Mouse (Mus musculus) ovary, postnatal 36 days (tissue): ENCODE measurements around the gene Tbx10.
"Not testable (repeated sequence)": the region's sequence is repeated elsewhere in the genome, so short reads cannot be mapped to it uniquely, and the experiment has no call there.

Source experiments
- DNase-seq: peaks from one replicate; pipeline ENCODE4 v3.0.0; 2022; ENCODE audit warnings: low spot score, mixed read lengths

Gene Tbx10

DNA sequence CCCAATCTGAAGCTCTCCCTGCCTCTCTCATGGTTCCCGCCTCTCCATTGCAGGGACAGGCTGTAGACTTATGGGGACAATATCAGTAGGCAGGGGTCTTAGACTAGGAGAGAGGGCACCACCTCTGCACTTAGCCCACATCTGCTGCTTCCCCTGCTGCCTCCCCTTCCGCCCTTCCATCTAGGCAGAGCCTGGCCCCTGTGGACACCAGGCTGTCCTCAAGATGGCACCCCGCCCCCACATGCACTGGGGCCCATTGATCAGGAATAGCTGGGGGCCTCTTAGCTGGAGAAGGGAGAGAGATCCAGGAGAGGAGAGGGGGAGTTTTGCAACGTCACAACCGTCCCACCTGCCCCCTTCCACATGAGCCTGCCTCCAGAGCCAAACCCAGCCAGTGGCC is at the start of gene Tbx10:
TSS of gene Tbx10 (plus strand) at position 337 of the 400 bp plus-strand sequence.
- no peak for DNase-seq

DNA sequence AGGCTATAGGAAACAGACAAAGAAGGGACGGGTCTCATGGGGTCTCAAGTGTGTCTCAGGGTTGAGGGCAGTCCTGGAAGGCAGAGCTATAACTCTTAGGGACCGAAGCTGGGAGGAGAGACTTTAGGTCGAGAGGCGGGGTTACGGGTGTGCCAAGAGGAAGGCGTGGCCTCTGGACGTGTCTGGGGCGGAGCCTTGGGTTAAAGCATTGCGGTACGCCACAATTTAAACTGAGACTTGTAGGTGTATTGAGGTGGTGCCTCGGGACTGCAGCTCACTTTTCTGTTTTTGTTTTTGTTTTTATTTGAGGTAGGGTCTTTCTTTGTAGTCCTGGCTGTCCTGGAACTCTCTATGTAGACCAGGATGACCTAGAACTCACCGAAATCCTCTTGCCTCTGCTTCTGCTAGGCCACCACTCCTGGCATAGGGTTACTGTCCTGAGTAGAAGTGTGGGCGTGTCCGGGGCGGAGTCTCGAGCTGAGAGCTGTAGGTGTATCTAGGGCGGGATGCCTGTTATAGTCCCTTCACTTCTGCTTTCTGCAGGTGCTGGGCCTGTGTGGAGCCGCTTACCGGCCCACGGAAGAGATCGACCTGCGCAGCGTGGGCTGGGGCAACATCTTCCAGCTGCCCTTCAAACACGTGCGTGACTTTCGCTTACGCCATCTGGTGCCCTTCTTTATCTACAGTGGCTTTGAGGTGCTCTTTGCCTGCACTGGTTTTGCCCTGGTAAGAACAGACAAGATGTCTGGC is 49.4 kb upstream of the Tbx10 start:
- DNase-seq, result no peak

DNA sequence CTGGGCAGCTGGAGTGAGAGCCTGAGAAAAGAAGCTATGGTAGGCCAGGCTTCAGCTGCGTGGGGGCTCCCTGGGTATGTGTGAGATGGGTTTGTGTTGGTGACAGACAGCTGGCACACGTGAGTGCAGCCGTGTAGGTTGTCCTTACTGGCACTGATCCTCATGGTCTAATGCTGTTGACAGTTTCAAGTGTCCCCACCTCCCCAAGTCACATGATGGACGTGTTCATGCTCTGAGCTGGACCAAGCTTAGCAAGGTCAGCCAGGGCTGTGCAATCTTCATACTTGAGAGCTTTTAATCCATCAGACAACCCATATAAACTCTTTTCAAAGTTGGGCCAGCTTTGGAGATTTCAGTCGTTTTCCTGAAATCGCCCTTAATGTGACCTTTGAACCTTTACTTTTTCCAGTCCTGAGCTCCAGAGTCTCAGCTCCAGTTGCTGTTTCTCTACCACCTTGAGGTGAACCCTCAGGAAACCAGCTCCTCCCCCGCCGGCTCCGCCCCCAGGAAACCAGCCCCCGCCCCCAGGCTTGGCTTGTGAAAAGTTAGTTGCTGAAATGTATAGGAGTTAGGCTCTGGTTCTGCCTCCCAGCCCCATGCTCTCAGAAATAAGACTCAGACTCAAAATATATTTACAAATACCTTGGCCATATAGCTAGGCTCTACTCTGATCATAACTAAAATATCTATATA is 46.5 kb upstream of the Tbx10 start:
- DNase-seq, result no peak

DNA sequence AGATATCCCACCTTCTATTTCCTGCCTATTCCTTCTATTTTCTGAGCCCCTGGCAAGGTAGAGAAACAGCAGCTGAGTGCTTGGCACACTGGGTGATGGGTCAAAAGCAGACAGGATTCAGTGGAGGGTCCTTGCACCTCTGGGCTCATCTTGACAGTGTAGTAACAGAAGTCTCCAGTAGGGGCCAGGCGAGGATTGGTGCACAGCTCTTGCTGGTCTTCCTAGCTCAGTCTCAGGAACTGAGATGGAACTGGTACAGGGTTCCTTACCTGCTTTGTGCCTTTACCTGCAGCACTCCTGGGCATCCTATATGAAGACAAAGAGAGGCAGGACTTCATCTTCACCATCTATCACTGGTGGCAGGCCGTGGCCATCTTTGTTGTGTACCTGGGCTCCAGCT is 45.8 kb upstream of the Tbx10 start:
- peak; percentile 50 for DNase-seq

DNA sequence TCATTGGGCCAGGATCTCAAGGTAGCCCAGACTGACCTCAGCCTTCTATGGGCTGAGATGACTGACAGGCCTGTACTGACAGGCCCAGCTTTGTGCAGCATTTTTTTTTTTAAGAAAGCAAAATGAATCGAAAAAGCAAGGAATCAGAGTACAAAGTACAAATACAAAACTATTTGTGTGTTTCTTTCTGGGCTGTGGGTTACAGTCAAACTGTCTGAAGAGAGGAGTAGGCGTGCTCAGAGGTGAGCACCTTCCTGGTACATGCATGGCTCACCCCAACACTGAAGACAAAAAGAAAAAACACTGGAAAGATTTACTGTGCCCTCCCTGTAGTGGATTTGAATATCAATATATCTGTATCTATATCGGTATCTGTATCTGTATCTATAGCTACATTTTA is 44.7 kb upstream of the Tbx10 start:
- no peak for DNase-seq

DNA sequence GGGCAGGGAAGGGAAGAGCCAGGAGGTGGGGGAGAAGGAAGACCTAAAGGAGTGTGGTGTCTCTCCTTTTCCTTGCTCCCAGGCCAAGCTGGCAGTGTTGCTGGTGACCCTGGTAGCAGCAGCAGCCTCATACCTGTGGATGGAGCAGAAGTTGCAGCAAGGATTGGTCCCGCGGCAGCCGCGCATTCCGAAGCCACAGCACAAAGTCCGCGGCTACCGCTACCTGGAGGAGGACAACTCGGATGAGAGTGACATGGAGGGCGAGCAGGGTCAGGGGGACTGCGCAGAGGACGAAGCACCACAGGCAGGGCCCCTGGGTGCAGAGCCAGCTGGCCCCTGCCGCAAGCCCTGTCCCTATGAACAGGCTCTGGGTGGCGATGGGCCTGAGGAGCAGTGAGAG is 44.0 kb upstream of the Tbx10 start:
- DNase-seq, result no peak

DNA sequence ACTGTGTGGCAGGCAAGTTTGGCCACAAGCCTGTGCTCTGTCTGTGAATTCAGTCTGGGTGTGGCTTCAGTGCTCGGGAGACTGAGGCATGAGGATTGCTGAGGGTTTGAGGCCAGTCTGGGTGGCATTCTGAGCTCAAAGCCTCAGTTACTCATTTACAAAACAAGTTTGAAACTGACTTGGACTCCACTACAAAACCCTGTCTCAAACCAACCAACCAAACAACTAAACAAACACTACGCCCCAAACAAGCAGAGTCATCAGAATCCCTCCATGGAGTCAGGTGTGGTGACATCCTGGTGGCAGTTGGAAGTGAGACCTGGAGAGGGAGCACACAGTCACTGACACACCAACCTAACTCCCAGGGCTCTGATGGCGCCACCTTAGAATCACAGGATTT is 42.2 kb upstream of the Tbx10 start:
- DNase-seq, result no peak

DNA sequence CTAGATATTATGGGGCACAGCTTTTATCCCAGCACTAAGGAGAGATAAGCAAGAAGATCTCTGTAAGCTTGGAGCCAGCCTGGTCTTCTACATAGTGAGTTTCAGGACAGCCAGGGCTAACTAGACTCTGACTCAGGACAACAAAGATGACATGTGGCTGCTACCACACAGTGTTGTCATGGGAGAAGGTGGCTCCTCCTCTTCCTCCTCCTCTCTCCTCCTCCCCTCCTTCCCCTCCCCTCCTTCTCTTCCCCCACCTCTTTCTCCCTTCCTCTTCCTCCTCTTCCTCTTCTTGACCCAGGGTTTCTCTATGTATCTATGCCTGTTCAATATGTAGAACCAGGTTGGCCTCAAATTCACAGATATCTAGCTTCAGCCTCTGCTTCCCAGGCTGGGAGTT is 41.1 kb upstream of the Tbx10 start:
- no peak for DNase-seq

DNA sequence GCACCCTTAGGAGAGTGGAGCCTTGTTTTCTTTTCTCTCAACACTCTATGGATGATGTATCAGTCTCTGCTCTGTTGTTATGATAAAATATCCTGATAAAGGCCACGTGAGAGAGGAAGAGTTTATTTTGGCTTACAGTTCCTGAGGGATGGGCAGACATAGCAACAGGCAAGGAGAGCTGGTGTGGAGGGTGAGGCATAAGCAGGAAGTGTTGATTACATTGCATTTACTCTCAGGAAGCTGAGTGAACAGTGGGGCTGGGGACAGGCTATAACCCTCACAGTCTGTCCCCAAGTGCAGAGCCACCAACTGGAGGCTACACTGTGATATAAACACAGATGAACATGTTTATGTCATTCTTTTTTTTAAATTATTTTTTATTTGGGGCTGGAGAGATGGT is 40.5 kb upstream of the Tbx10 start:
- no peak for DNase-seq

DNA sequence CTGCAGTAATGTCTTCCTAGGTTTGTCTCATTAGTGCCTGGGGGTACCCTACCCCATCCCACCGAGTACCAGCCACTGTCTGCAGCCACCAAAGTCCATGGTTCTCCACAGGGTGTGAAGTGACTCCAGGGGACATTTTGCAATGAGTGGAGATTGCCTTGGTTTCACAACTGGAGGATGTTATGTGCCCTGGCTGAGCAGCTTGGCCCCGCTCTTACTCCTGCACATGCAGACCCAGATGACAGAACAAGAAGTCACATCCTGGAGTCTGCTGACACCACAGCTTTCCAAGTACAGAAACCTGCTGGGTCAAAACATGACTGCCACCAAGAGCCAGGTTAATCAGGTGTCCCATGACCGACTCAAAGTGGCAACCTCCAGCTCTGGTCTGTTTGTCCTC is 37.5 kb upstream of the Tbx10 start:
- DNase-seq, result no peak

DNA sequence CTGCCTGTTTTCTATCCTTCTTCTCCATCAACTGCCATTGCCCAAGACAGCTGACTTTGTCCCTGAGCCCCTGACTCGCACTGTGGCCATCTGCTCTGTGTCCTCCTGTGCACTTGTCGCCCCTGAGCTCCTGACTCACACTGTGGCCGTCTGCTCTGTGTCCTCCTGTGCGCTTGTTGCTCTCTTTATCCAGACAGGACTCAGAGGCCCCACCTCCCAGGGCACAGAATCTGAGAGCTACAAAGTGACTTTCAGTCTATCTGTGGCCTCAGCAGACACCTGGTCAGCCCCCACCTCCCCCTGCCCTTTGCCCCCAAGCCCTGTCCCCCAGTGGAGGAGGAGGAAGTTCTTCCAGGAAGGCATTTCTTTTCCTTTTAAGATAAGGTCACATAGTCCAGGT is 36.7 kb upstream of the Tbx10 start:
- no peak for DNase-seq

DNA sequence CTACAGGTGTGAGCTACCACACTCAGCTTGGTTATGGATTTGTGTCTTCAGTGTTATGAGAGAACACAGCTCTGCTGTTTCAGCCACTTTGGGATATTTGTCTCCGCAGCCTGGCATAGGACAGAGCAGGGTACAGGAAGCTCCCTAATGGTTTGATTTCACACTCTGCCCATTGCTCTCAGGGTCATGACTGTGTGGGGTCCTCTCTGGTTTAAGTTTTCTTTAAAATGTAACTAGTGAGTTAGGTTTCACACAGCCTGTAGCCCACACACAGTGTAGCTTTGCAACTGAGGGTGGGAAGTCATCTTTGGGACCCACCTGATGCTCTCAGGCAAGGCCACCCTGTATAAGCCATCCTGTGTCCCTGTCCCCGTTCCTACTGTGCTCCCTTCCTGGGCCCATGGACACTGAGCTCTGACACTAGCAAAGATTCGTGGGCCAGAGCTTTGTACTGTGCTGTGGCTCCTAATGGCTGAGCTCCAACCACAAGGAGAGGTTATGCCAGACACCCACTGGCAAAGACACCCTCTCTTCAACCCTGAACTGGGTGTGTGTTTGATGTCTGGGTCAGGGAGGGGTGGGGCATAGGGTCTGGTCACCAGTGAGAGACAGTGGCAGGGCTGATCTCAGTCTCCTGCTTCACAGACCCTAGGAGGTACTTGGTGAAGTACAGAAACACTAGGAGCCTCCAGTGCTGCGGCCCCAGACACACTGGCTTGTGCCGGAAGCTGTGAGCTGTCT is 35.1 kb upstream of the Tbx10 start:
- not testable (repeated sequence) for DNase-seq

DNA sequence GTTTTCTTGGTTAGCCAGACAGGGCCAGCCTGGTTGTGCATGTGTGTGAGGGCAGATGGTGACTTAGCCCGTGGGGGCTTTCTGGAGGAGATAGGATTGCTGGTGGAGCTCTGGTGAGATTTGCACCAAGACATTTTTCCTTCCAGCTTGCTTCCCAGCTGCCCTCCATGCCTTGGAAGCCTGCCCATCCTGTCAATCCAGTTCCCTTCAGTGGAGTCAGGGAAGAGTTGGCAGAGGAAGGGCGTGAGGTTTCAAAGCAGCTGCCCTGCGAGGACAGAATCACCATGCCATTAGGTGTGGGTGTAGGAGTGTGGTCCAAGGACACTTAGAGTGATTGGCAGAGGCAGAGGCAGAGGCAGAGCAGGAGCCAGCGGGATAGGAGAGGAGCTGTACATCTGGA is 34.1 kb upstream of the Tbx10 start, which contains the start of gene Aldh3b3:
TSS of gene Aldh3b3 (plus strand) at position 176 of the 400 bp plus-strand sequence.
- no peak for DNase-seq

DNA sequence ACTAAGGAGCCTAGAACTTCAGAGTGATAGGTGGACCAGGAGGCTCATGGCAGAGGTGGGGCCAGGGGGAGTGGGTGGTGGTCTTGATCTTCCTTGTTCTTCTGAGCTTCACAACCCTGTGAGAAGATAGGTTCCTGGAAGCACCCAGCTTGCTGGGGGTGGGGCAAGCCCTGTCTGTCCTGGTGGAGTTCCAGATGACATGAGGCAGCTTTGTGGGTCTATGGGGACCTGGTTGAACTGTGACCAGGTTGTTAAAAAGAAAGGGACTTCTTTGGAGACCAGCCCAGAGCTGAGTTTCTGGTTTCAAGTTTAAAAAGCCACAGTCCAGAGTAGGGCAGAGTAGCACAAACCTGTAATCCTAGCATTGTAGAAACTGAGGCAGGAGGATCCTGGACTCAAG is 33.5 kb upstream of the Tbx10 start:
- no peak for DNase-seq

DNA sequence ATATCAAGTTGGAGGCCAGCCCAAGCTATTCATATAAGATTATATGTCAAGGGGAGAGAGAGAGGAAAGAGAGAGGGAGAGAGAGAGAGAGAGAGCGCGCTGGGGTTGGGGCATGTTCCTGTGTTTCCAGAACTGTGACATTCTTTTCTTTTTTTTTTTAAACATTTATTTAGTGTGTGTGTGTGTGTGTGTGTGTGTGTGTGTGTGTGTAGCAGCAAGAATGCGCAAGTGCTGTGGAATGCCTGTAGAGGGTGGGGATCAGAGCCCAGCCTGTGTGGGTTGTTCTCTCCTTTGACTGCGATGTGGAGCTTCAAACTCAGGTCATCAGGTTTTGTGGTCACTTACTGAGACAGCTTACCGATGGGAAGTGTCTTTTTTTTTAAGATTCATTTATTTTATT is 32.3 kb upstream of the Tbx10 start:
- DNase-seq, result no peak

DNA sequence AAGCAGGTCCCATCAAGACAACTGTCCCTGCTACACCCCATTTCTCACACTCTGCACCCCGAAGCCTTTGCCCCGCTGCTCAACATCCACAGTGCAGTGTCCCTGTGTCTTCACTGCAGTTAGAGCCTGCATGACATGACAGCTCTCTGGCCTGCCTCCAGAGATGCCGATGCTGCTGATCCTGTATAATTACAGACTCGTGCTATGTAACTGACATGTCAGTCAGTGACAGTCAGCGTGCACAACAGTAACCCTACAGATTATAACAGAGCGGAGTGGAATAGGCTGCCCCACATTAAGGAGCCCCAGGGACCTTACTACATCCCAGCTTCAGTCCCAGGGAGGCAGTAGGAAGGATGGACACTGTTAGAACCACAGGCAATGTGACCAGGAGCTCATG is 30.7 kb upstream of the Tbx10 start:
- DNase-seq, result not testable (repeated sequence)

DNA sequence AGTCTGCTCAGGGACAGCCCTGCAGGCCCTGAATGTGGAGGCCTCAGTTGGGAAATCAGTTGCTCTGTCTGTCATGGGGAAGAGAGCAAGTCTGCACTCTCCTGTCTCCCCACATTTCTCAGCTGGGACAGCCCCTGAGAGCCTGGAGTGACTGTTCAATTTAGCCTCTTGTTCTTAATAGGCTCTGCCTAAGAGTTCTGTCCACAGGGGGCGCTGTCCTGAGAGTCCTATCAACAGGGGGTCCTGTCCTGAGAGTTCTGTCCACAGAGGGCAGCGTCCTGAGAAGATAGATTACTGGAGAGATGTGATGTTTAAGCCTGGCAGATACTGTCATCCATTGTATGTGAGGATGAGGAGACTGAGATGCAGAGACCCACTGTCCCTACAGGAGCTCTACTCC is 30.1 kb upstream of the Tbx10 start:
- no peak for DNase-seq

DNA sequence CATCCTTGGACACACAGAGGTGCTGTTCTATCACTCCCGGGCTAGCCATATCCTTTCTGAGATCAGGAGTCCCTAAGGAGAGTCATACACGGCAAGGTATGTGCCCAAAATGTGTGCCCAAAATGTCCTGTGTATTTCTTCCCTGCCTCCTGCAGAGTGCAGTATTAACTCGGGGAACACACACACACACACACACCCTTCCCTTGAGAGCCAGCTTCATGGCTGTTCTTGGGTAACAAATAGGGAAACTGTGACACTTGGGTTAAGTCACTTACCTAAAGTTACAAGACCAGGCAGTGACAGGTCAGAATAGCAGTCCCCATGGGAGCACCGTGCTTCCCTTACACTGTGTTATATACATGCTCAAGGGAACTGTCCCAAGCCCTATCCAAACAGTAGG is 28.5 kb upstream of the Tbx10 start:
- DNase-seq, result no peak

DNA sequence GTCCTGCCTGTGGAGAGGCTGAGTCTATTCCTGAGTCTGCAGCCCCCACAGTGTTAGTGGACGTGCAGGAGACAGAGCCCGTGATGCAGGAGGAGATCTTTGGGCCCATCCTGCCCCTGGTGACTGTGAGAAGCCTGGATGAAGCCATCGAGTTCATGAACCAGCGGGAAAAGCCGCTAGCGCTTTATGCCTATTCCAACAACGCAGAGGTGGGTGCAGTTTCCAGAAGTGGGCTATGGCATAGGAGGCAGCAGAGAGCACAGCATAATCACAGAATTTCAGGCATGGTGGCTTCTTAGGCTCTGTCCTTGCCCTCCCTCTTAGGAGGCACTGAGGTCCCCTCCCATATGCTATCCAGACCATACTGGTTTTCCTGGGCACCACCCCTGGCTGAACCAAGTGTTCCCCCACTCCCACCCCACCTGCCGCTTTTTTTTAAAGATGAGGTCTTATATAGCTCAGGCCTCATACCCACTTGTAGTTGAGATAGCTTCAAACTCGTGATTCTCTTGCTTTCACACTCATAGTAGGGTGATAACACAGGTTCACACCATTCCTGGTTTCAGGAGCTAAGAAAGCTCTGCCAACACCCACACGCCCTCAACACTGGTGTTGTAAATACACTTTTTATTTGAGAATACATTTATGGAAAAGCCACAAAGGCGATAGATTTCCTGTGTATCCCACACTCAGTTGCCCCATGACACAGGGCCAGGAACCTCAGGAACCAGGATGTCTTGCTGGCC is 26.0 kb upstream of the Tbx10 start:
- DNase-seq, result no peak

DNA sequence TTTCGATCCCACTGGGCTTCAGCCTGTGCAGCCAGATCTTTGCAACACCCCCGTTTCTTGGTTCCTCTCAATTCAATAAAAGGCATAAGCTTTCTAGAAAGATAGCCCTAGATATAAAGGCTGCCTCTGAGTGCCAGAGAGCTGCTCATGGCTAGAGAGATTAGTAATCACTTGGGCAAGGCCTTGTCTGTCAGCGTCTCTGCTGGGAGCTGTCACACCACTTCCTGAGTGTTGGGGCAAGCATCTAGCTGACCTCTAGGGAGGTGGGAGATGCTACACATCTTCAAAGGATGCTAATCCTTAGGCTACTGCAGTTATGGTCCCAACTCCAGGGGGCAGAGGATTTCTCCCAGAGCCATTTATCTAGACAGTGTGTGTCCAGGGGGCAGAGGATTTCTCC is 25.3 kb upstream of the Tbx10 start:
- DNase-seq, result no peak

DNA sequence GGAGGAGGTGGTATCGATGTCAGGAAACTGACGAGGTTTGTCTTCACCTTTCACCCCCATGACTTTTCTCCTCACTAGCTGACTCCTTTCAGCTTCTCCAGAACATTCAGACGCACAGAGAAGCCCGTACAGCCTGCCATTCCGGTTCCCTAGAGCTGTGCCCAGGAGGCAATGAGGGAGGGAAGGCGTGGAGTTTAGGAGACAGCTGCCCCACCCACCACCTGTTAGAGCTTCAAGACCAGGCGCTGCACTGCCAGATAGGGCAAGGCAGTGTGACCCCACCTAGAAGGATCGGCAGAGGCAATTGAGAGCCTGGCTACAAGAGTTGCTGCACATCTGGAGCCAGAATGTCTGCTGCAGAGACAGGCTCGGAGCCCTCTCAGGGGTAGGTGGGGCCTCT is 20.3 kb upstream of the Tbx10 start, which contains the start of gene Aldh3b2:
TSS of gene Aldh3b2 (plus strand) at position 100 of the 400 bp plus-strand sequence.
- no peak for DNase-seq

DNA sequence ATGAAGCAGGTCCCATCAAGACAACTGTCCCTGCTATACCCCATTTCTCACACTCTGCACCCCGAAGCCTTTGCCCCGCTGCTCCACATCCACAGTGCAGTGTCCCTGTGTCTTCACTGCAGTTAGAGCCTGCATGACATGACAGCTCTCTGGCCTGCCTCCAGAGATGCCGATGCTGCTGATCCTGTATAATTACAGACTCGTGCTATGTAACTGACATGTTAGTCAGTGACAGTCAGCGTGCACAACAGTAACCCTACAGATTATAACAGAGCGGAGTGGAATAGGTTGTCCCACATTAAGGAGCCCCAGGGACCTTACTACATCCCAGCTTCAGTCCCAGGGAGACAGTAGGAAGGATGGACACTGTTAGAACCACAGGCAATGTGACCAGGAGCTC is 17.9 kb upstream of the Tbx10 start:
- DNase-seq, result not testable (repeated sequence)
